ENCODE assay signal across 7 mouse cellular contexts in the genomic region with DNA sequence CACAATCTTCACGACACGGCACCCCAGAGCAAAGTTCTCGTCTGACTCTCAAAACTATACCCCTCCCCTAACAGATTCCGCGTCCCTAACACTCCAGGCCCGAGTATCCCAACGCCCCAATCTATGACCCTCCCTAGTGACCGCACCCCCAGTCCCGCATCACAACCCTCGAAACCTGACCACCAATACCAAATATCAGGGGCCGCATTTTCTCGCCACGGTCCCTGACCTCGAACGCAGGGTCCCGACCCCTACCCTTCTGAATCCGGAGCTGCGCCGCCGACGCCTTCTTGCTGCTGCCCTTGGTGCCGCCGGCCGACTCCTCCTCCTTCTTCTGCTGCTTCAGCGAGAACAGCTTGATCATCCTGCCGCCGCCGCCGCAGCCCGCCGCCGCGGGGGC. TPM values are rescaled to one million over a fixed set of nuclear protein-coding genes. Genes with fewer than 3 reads are reported as not detected.
A peak's percentile ranks its signal among the peaks of the same experiment; 100 is the strongest.
DNase-seq lines count a peak whose midpoint lies in the region; ATAC-seq and TF ChIP-seq lines count a peak whose summit lies in the region.

No protein-coding gene starts in this region.

- no peaks in the 10 kb centered on the region for H3K9me3 ChIP-seq in kidney, embryonic 16.5 days (ENCODE audit: low read length)
- H3K9me3 ChIP-seq in MEL (replicated peaks; ENCODE audit: insufficient read depth, low read length), result no peaks in the 10 kb centered on the region
- H3K9me3 ChIP-seq in embryonic facial prominence, embryonic 14.5 days (ENCODE audit: control insufficient read depth, low read length), result no peaks in the 10 kb centered on the region
- no peaks in the 10 kb centered on the region for H3K9me3 ChIP-seq in limb, embryonic 12.5 days
- no peaks in the 10 kb centered on the region for H3K9me3 ChIP-seq in stomach, embryonic 14.5 days (ENCODE audit: control insufficient read depth, low read depth, low read length)

- TF ChIP-seq RAD21 in MEL (IDR thresholded peaks at IDR 0.05; ENCODE audit: low read depth, low read length), result no peak

- peak overlapping the region; percentile 85 for H3K4me3 ChIP-seq in kidney, embryonic 16.5 days (ENCODE audit: low read length)
- peak overlapping the region; percentile 95 to 97 for H3K4me3 ChIP-seq in MEL (ENCODE audit: control insufficient read depth in 1 of 2, insufficient read depth in 1 of 2, low read depth in 2 of 2, low read length in 2 of 2)
- H3K4me3 ChIP-seq in embryonic facial prominence, embryonic 14.5 days (ENCODE audit: low read depth, low read length), result peak overlapping the region; percentile 69
- H3K4me3 ChIP-seq in limb, embryonic 12.5 days (replicated peaks), result peak overlapping the region; percentile 73
- H3K4me3 ChIP-seq in stomach, embryonic 14.5 days (ENCODE audit: low read depth, low read length), result peak overlapping the region; percentile 51

- peak overlapping the region; percentile 100 for H3K27ac ChIP-seq in kidney, embryonic 16.5 days (ENCODE audit: low read length)
- peak overlapping the region; percentile 71 for H3K27ac ChIP-seq in MEL (ENCODE audit: control insufficient read depth, low read depth, low read length)
- H3K27ac ChIP-seq in embryonic facial prominence, embryonic 14.5 days (replicated peaks; ENCODE audit: low read depth, low read length), result peak overlapping the region; percentile 99
- peak overlapping the region; percentile 100 for H3K27ac ChIP-seq in limb, embryonic 12.5 days
- peak overlapping the region; percentile 100 for H3K27ac ChIP-seq in stomach, embryonic 14.5 days (ENCODE audit: low read length)

- no peak; a peak in 1 of 4 replicates for TF ChIP-seq POLR2A in MEL (IDR thresholded peaks at IDR 0.05; ENCODE audit: control insufficient read depth in 1 of 2, insufficient read depth in 1 of 2, low read depth in 1 of 2, low read length in 2 of 2, poor library complexity in 1 of 2)

- H3K36me3 ChIP-seq in kidney, embryonic 16.5 days (ENCODE audit: insufficient read depth, low read length), result peaks cover 18% of the 10 kb centered on the region
- peaks cover 0 to 14% of the 10 kb centered on the region in 2 experiments; a peak in 2 of 4 replicates for H3K36me3 ChIP-seq in MEL (ENCODE audit: control insufficient read depth in 1 of 2, insufficient read depth in 2 of 2, low read length in 2 of 2)
- peaks cover 22% of the 10 kb centered on the region for H3K36me3 ChIP-seq in embryonic facial prominence, embryonic 14.5 days (ENCODE audit: control insufficient read depth, insufficient read depth, low read length)
- peaks cover 26% of the 10 kb centered on the region for H3K36me3 ChIP-seq in limb, embryonic 12.5 days
- peaks cover 24% of the 10 kb centered on the region for H3K36me3 ChIP-seq in stomach, embryonic 14.5 days (ENCODE audit: control insufficient read depth, insufficient read depth, low read length)

- peak overlapping the region; percentile 74 for H3K4me2 ChIP-seq in kidney, embryonic 16.5 days (replicated peaks; ENCODE audit: low read depth, low read length)
- peak overlapping the region; percentile 90 for H3K4me2 ChIP-seq in embryonic facial prominence, embryonic 14.5 days (ENCODE audit: low read depth, low read length)
- peak overlapping the region; percentile 92 for H3K4me2 ChIP-seq in limb, embryonic 12.5 days
- peak overlapping the region; percentile 84 for H3K4me2 ChIP-seq in stomach, embryonic 14.5 days (replicated peaks; ENCODE audit: low read depth, low read length)

- WGBS in kidney, embryonic 16.5 days, result 0% methylated on average over 30 of the region's 33 CpGs
- 0% methylated on average over 29 of the region's 33 CpGs for WGBS in embryonic facial prominence, embryonic 14.5 days
- WGBS in limb, embryonic 12.5 days, result 0% methylated on average over 31 of the region's 33 CpGs
- WGBS in stomach, embryonic 14.5 days, result under 1% methylated on average over 32 of the region's 33 CpGs

- no peak for TF ChIP-seq EP300 in MEL (IDR thresholded peaks at IDR 0.05; ENCODE audit: low read depth in 1 of 2, low read length in 2 of 2)

- no peak for DNase-seq in kidney, postnatal 36 days
- no peak for DNase-seq in MEL (ENCODE audit: low read depth, low spot score)
- no peak for DNase-seq in embryonic facial prominence, embryonic 14.5 days (ENCODE audit: low spot score)

- ATAC-seq in kidney, embryonic 16.5 days (ENCODE audit: low FRiP score, low TSS enrichment), result no peak; the same call in 1 of the 2 replicates
- no peak for ATAC-seq in embryonic facial prominence, embryonic 14.5 days (ENCODE audit: low read depth)
- ATAC-seq in limb, embryonic 12.5 days (ENCODE audit: insufficient number of reproducible peaks, insufficient read depth, low FRiP score, low TSS enrichment, low read depth), result no peak
- 0 out of 2 replicates have a peak, but pooled peaks have one; percentile 0 for ATAC-seq in stomach, embryonic 14.5 days (ENCODE audit: insufficient number of reproducible peaks, insufficient read depth, low FRiP score, low read depth)
- no peak for ATAC-seq in CD4-positive, CD25-positive, alpha-beta regulatory T cell, adult 4 months

- H3K27me3 ChIP-seq in kidney, embryonic 16.5 days (ENCODE audit: insufficient read depth, low read length), result peaks cover 1% of the 10 kb centered on the region
- H3K27me3 ChIP-seq in MEL (ENCODE audit: control insufficient read depth in 1 of 2, insufficient read depth in 2 of 2, low read length in 2 of 2), result no peaks in the 10 kb centered on the region
- H3K27me3 ChIP-seq in embryonic facial prominence, embryonic 14.5 days (replicated peaks; ENCODE audit: control insufficient read depth, insufficient read depth, low read length), result peaks cover 11% of the 10 kb centered on the region
- H3K27me3 ChIP-seq in limb, embryonic 12.5 days, result peaks cover 20% of the 10 kb centered on the region
- H3K27me3 ChIP-seq in stomach, embryonic 14.5 days (ENCODE audit: control insufficient read depth, insufficient read depth, low read length), result no peaks in the 10 kb centered on the region; the same call in 1 of the 2 replicates

- peaks cover 40% of the 10 kb centered on the region for H3K4me1 ChIP-seq in kidney, embryonic 16.5 days (ENCODE audit: insufficient read depth, low read length)
- H3K4me1 ChIP-seq in MEL (ENCODE audit: control insufficient read depth in 1 of 2, insufficient read depth in 2 of 2, low read length in 2 of 2), result peaks cover 5 to 28% of the 10 kb centered on the region in 2 experiments; a peak in 3 of 4 replicates
- H3K4me1 ChIP-seq in embryonic facial prominence, embryonic 14.5 days (ENCODE audit: control insufficient read depth, insufficient read depth, low read length), result peaks cover 26% of the 10 kb centered on the region
- peaks cover 35% of the 10 kb centered on the region for H3K4me1 ChIP-seq in limb, embryonic 12.5 days (replicated peaks)
- H3K4me1 ChIP-seq in stomach, embryonic 14.5 days (ENCODE audit: control insufficient read depth, insufficient read depth, low read length), result peaks cover 33% of the 10 kb centered on the region

- peaks cover 25% of the 10 kb centered on the region for H3K79me2 ChIP-seq in MEL (ENCODE audit: control insufficient read depth, insufficient read depth, low read length, poor library complexity)

- peak overlapping the region; percentile 99 for H3K9ac ChIP-seq in kidney, embryonic 16.5 days (replicated peaks; ENCODE audit: low read length)
- peak overlapping the region; percentile 98 for H3K9ac ChIP-seq in MEL (ENCODE audit: control insufficient read depth, low read depth, low read length, poor library complexity, severe bottlenecking)
- H3K9ac ChIP-seq in embryonic facial prominence, embryonic 14.5 days (ENCODE audit: low read depth, low read length), result peak overlapping the region; percentile 98
- peak overlapping the region; percentile 95 for H3K9ac ChIP-seq in limb, embryonic 12.5 days (replicated peaks)
- H3K9ac ChIP-seq in stomach, embryonic 14.5 days (replicated peaks; ENCODE audit: low read depth, low read length), result peak overlapping the region; percentile 93

- TF ChIP-seq CTCF in MEL (IDR thresholded peaks at IDR 0.05 in 2 of 3, conservative IDR thresholded peaks at IDR 0.05 in 1 of 3; ENCODE audit: control insufficient read depth in 1 of 3, insufficient read depth in 1 of 3, low read depth in 2 of 3, low read length in 3 of 3, poor library complexity in 1 of 3, severe bottlenecking in 1 of 3), result no peak

RNA-seq across cellular contexts. Expression of gene Ube2m, which starts 0.7 kb away (rescaled TPM):
- polyA plus RNA-seq in kidney, embryonic 16.5 days (2015; fragmentation: Nextera tagmentation; extraction: Ambion mirVana), result 30.4 and 54.9 TPM in 2 replicates
- 134 and 148 TPM in 2 replicates for total RNA-seq in MEL (2012; rRNA removed)
- polyA plus RNA-seq in MEL (2012; ENCODE audit: insufficient read depth in 1 of 2, insufficient read length in 2 of 2, low read depth in 1 of 2, low replicate concordance in 2 of 2, missing spikeins in 1 of 2), result 100 to 1,000 TPM in 1 of 2 experiments, not detected in 1; 336 TPM
- 140 and 147 TPM in 2 replicates for polyA plus RNA-seq in embryonic facial prominence, embryonic 14.5 days (2014; fragmentation: Nextera tagmentation; extraction: Ambion mirVana)
- 160 and 165 TPM in 2 replicates for polyA plus RNA-seq in limb, embryonic 12.5 days (2016; fragmentation: Nextera tagmentation; extraction: Ambion mirVana)
- polyA plus RNA-seq in stomach, embryonic 14.5 days (2014; fragmentation: Nextera tagmentation; extraction: Ambion mirVana), result 56.6 and 59.6 TPM in 2 replicates
- 10 to 100 TPM in 1 of 2 experiments, 1 to 10 TPM in 1; 7.9 to 14.3 TPM for polyA plus RNA-seq in CD4-positive, CD25-positive, alpha-beta regulatory T cell, adult 4 months (2017; shearing (Covaris generic))

RNA-seq across cellular contexts. Expression of gene Chmp2a, which starts 2.8 kb away (rescaled TPM):
- polyA plus RNA-seq in kidney, embryonic 16.5 days (2015; fragmentation: Nextera tagmentation; extraction: Ambion mirVana), result 159 and 162 TPM in 2 replicates
- 94.9 and 100 TPM in 2 replicates for total RNA-seq in MEL (2012; rRNA removed)
- 100 to 1,000 TPM in 1 of 2 experiments, not detected in 1; 180 TPM for polyA plus RNA-seq in MEL (2012; ENCODE audit: insufficient read depth in 1 of 2, insufficient read length in 2 of 2, low read depth in 1 of 2, low replicate concordance in 2 of 2, missing spikeins in 1 of 2)
- polyA plus RNA-seq in embryonic facial prominence, embryonic 14.5 days (2014; fragmentation: Nextera tagmentation; extraction: Ambion mirVana), result 162 and 169 TPM in 2 replicates
- polyA plus RNA-seq in limb, embryonic 12.5 days (2016; fragmentation: Nextera tagmentation; extraction: Ambion mirVana), result 102 and 104 TPM in 2 replicates
- polyA plus RNA-seq in stomach, embryonic 14.5 days (2014; fragmentation: Nextera tagmentation; extraction: Ambion mirVana), result 150 and 157 TPM in 2 replicates
- polyA plus RNA-seq in CD4-positive, CD25-positive, alpha-beta regulatory T cell, adult 4 months (2017; shearing (Covaris generic)), result 100 to 1,000 TPM; 259 to 278 TPM

RNA-seq across cellular contexts. Expression of gene Mzf1, which starts 17.2 kb away (rescaled TPM):
- polyA plus RNA-seq in kidney, embryonic 16.5 days (2015; fragmentation: Nextera tagmentation; extraction: Ambion mirVana), result 3.8 and 5.1 TPM in 2 replicates
- 0.77 and 0.85 TPM in 2 replicates for total RNA-seq in MEL (2012; rRNA removed)
- polyA plus RNA-seq in MEL (2012; ENCODE audit: insufficient read depth in 1 of 2, insufficient read length in 2 of 2, low read depth in 1 of 2, low replicate concordance in 2 of 2, missing spikeins in 1 of 2), result 1 to 10 TPM in 1 of 2 experiments, not detected in 1; 2.4 TPM
- polyA plus RNA-seq in embryonic facial prominence, embryonic 14.5 days (2014; fragmentation: Nextera tagmentation; extraction: Ambion mirVana), result 2.9 and 4.1 TPM in 2 replicates
- polyA plus RNA-seq in limb, embryonic 12.5 days (2016; fragmentation: Nextera tagmentation; extraction: Ambion mirVana), result 3.8 and 3.9 TPM in 2 replicates
- 3.1 and 3.4 TPM in 2 replicates for polyA plus RNA-seq in stomach, embryonic 14.5 days (2014; fragmentation: Nextera tagmentation; extraction: Ambion mirVana)
- polyA plus RNA-seq in CD4-positive, CD25-positive, alpha-beta regulatory T cell, adult 4 months (2017; shearing (Covaris generic)), result under 1 TPM; 0.35 to 0.84 TPM

RNA-seq across cellular contexts. Expression of gene Zbtb45, which starts 27.5 kb away (rescaled TPM):
- 28.3 and 29.2 TPM in 2 replicates for polyA plus RNA-seq in kidney, embryonic 16.5 days (2015; fragmentation: Nextera tagmentation; extraction: Ambion mirVana)
- total RNA-seq in MEL (2012; rRNA removed), result 15.8 and 16.8 TPM in 2 replicates
- 10 to 100 TPM in 1 of 2 experiments, not detected in 1; 36.3 TPM for polyA plus RNA-seq in MEL (2012; ENCODE audit: insufficient read depth in 1 of 2, insufficient read length in 2 of 2, low read depth in 1 of 2, low replicate concordance in 2 of 2, missing spikeins in 1 of 2)
- polyA plus RNA-seq in embryonic facial prominence, embryonic 14.5 days (2014; fragmentation: Nextera tagmentation; extraction: Ambion mirVana), result 20.0 and 23.6 TPM in 2 replicates
- 28.7 and 29.9 TPM in 2 replicates for polyA plus RNA-seq in limb, embryonic 12.5 days (2016; fragmentation: Nextera tagmentation; extraction: Ambion mirVana)
- 21.3 and 21.8 TPM in 2 replicates for polyA plus RNA-seq in stomach, embryonic 14.5 days (2014; fragmentation: Nextera tagmentation; extraction: Ambion mirVana)
- 1 to 10 TPM; 5.6 to 7.4 TPM for polyA plus RNA-seq in CD4-positive, CD25-positive, alpha-beta regulatory T cell, adult 4 months (2017; shearing (Covaris generic))

RNA-seq across cellular contexts. Expression of gene Trim28, which starts 38.5 kb away (rescaled TPM):
- 245 TPM in 2 replicates for polyA plus RNA-seq in kidney, embryonic 16.5 days (2015; fragmentation: Nextera tagmentation; extraction: Ambion mirVana)
- total RNA-seq in MEL (2012; rRNA removed), result 605 and 702 TPM in 2 replicates
- polyA plus RNA-seq in MEL (2012; ENCODE audit: insufficient read depth in 1 of 2, insufficient read length in 2 of 2, low read depth in 1 of 2, low replicate concordance in 2 of 2, missing spikeins in 1 of 2), result 1,000 to 10,000 TPM in 1 of 2 experiments, 100 to 1,000 TPM in 1; 104 to 1,160 TPM
- 321 and 352 TPM in 2 replicates for polyA plus RNA-seq in embryonic facial prominence, embryonic 14.5 days (2014; fragmentation: Nextera tagmentation; extraction: Ambion mirVana)
- polyA plus RNA-seq in limb, embryonic 12.5 days (2016; fragmentation: Nextera tagmentation; extraction: Ambion mirVana), result 496 and 531 TPM in 2 replicates
- 386 and 397 TPM in 2 replicates for polyA plus RNA-seq in stomach, embryonic 14.5 days (2014; fragmentation: Nextera tagmentation; extraction: Ambion mirVana)
- polyA plus RNA-seq in CD4-positive, CD25-positive, alpha-beta regulatory T cell, adult 4 months (2017; shearing (Covaris generic)), result 10 to 100 TPM; 37.1 to 75.2 TPM
